ENCODE assay signal across 9 mouse cellular contexts in genomic region chr6:142788042-142788987, GRCm38 (mm10). TPM values are rescaled to one million over a fixed set of nuclear protein-coding genes. Genes with fewer than 3 reads are reported as not detected.
DNase-seq lines count a peak whose midpoint lies in the region; ATAC-seq lines count a peak whose summit lies in the region.
"Had no signal": no experiment of that assay in that cellular context is flagged by ENCODE, and none has a peak within 500 bp of the region (broad histone marks: within the 10 kb centered on the region; RNA-seq: fewer than 3 reads in every experiment).

No protein-coding gene starts in this region.

- peak overlapping the region; percentile 38 for H3K4me2 ChIP-seq in kidney, embryonic 15.5 days
- H3K4me2 ChIP-seq: midbrain, embryonic 12.5 days had no signal

- intact Hi-C loops in left cerebral cortex, postnatal 36 days (cut with DNase I) = no loop called here

- no peaks in the 10 kb centered on the region for H3K9me3 ChIP-seq in kidney, embryonic 15.5 days (replicated peaks)
- H3K9me3 ChIP-seq: midbrain, embryonic 12.5 days had no signal

- no peak overlapping the region for H3K27ac ChIP-seq in kidney, embryonic 15.5 days
- H3K27ac ChIP-seq: midbrain, embryonic 12.5 days had no signal

- H3K9ac ChIP-seq in kidney, embryonic 15.5 days = no peak overlapping the region
- H3K9ac ChIP-seq: midbrain, embryonic 12.5 days had no signal

- DNase-seq in kidney, adult 8-10 months = no peak
- peak; percentile 82 for DNase-seq in ES-CJ7 (ENCODE audit: low read depth, low spot score)
- DNase-seq in adrenal gland, postnatal 25 days = peak; percentile 9
- peak; percentile 32 for DNase-seq in lung, postnatal 14 days
- no peak for DNase-seq in left cerebral cortex, postnatal 36 days (ENCODE audit: low spot score in 2 of 2)
- no peak for DNase-seq in urinary bladder, adult 18-20 months (ENCODE audit: low spot score in 2 of 2)

- 0 out of 2 replicates have a peak overlapping the region, but pooled peaks have one; percentile 23 for H3K4me3 ChIP-seq in kidney, embryonic 15.5 days (replicated peaks)
- H3K4me3 ChIP-seq: midbrain, embryonic 12.5 days had no signal

- H3K36me3 ChIP-seq in kidney, embryonic 15.5 days = no peaks in the 10 kb centered on the region
- H3K36me3 ChIP-seq: midbrain, embryonic 12.5 days had no signal

- WGBS in kidney, embryonic 15.5 days = 48% methylated on average over 18 of the region's 18 CpGs

- 0 out of 2 replicates have a peak, but pooled peaks cover 5% of the 10 kb centered on the region for H3K4me1 ChIP-seq in kidney, embryonic 15.5 days

- H3K27me3 ChIP-seq in kidney, embryonic 15.5 days = 0 out of 2 replicates have a peak, but pooled peaks cover 2% of the 10 kb centered on the region
- H3K27me3 ChIP-seq: midbrain, embryonic 12.5 days had no signal

- ATAC-seq in kidney, embryonic 15.5 days (replicated peaks; ENCODE audit: low FRiP score) = peak; percentile 50; the same call in 1 of the 2 replicates

RNA-seq across cellular contexts. Expression of gene Sult6b2, which starts 16.0 kb away (rescaled TPM):
- polyA plus RNA-seq in kidney, embryonic 15.5 days (2015; fragmentation: Nextera tagmentation; extraction: Ambion mirVana) = not detected in 2 replicates
- total RNA-seq in adrenal gland, postnatal 25 days (2021) = not detected in 2 replicates
- total RNA-seq in left cerebral cortex, postnatal 36 days (2021) = under 1 TPM; 0.22 to 0.27 TPM
- total RNA-seq: hematopoietic stem cell, adult 5-6 weeks had no signal
- polyA plus RNA-seq: midbrain, embryonic 12.5 days had no signal

RNA-seq across cellular contexts. Expression of gene Cmas, which starts 31.8 kb away (rescaled TPM):
- 77.1 and 77.2 TPM in 2 replicates for polyA plus RNA-seq in kidney, embryonic 15.5 days (2015; fragmentation: Nextera tagmentation; extraction: Ambion mirVana)
- total RNA-seq in adrenal gland, postnatal 25 days (2021) = 31.5 and 33.9 TPM in 2 replicates
- 100 to 1,000 TPM; 108 to 115 TPM for total RNA-seq in left cerebral cortex, postnatal 36 days (2021)

Comparison
In these comparisons a context has a peak if more than half of its experiments do, and no peak if none do; other contexts are left out.
1. DNase-seq: peak in ES-CJ7 (single experiment), adrenal gland, postnatal 25 days (single experiment) and lung, postnatal 14 days (single experiment); none in kidney, adult 8-10 months (0 of 2), left cerebral cortex, postnatal 36 days (0 of 2) and urinary bladder, adult 18-20 months (0 of 2).